Mouse (Mus musculus) lung, embryonic 14.5 days (tissue): Measurements from ENCODE around the gene Dnajc11. TPM values are rescaled to one million over a fixed set of nuclear protein-coding genes. Genes with fewer than 3 reads are reported as not detected.

ENCODE experiments used
- ATAC-seq: fragments of 200-750 bp; cut with Nextera tagmentation; 2 replicates; pipeline ENCODE4 v1.8.0; 2017; ENCODE audit warnings: mild to moderate bottlenecking, moderate TSS enrichment, moderate library complexity; ENCODE audit not compliant: insufficient read depth
- DNase-seq: peaks from one replicate; pipeline ENCODE4 v3.0.0-alpha.2; 2015
- H3K27ac ChIP-seq: fragments of 300-500 bp; sonication (generic); 2 replicates; pipeline ENCODE4 v1.5.1; 2014; ENCODE audit warnings: low read depth, mild to moderate bottlenecking, moderate library complexity
- H3K27me3 ChIP-seq: fragments of 300-500 bp; sonication (generic); 2 replicates; pipeline ENCODE4 v1.6.1; 2014; ENCODE audit warnings: low read length, control low read depth; ENCODE audit not compliant: insufficient read depth
- H3K36me3 ChIP-seq: fragments of 300-500 bp; sonication (generic); 2 replicates; pipeline ENCODE4 v1.6.1; 2014; ENCODE audit warnings: control low read depth; ENCODE audit not compliant: insufficient read depth
- H3K4me1 ChIP-seq: fragments of 300-500 bp; sonication (generic); 2 replicates; pipeline ENCODE4 v1.6.1; 2014; ENCODE audit warnings: antibody characterized with exemption, control low read depth; ENCODE audit not compliant: insufficient read depth
- H3K4me2 ChIP-seq: fragments of 300-500 bp; sonication (generic); 2 replicates; pipeline ENCODE4 v1.6.1; 2014; ENCODE audit warnings: mild to moderate bottlenecking
- H3K4me3 ChIP-seq: fragments of 300-500 bp; sonication (generic); 2 replicates; pipeline ENCODE4 v1.5.1; 2014; ENCODE audit warnings: low read depth, low read length
- H3K9ac ChIP-seq: fragments of 300-500 bp; sonication (generic); 2 replicates; pipeline ENCODE4 v1.6.1; 2014
- H3K9me3 ChIP-seq: fragments of 300-500 bp; sonication (generic); 2 replicates; pipeline ENCODE4 v1.6.1; 2016; ENCODE audit warnings: low read depth, low read length, control low read depth
- CTCF ChIP-seq: IDR thresholded peaks from 2 replicates; pipeline ENCODE4 v1.5.1; 2016; ENCODE audit warnings: antibody characterized with exemption, low read depth
- WGBS: fragments of 180-500 bp; shearing (Covaris S2); extraction: QIAGEN DNeasy Blood & Tissue Kit; methylation state at CpG from one replicate; pipeline ENCODE4 v1.1.7; 2014; 5-methylcytosine and 5-hydroxymethylcytosine counted together
- polyA plus RNA-seq: library from polyadenylated mRNA; unstranded; fragments of >200 nt; fragmentation: Nextera tagmentation; extraction: Ambion mirVana; gene quantifications from 2 replicates; pipeline ENCODE4 v1.2.1, GENCODE M21; 2014

The Dnajc11 gene
- polyA plus RNA-seq, 1 experiment from 2014 or later: 65.9 TPM

DNA sequence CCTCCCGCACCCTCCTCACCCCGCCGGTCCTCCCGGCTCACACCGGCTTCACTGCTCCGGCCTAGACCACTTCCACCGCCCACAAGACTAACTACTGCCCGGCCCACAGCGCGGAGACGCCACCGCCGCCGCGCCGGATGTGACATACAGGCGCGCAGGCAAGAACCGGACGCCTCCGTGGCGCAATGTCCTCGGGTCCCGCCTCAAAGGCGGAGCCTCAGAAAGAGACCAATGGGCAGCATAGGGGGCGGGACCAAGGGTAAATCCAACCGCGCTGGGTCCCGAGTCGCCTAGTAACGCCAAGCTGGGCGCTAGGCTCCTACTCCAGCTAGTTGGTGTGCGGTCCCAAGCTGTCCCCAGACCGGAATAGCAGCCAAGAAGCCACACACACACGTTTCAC, 94.0 kb downstream of the Dnajc11 start, which contains the start of gene Zbtb48:
Gene Zbtb48 (minus strand): TSS at position 148 of the 400 bp plus-strand sequence.
- no peaks in the 10 kb centered on the region for H3K9me3 ChIP-seq
- peak within 1 kb of the TSS; percentile 98 for H3K4me2 ChIP-seq
- H3K36me3 ChIP-seq: peaks cover 23% of the 10 kb centered on the region
- peaks cover 14% of the 10 kb centered on the region for H3K4me1 ChIP-seq
- peak; percentile 98 for ATAC-seq
- peak; percentile 99 for DNase-seq
- peak within 1 kb of the TSS; percentile 68 for H3K9ac ChIP-seq
- peak within 1 kb of the TSS; percentile 54; the same call in 1 of the 2 replicates for H3K27ac ChIP-seq
- H3K27me3 ChIP-seq: no peaks in the 10 kb centered on the region
- H3K4me3 ChIP-seq: peak within 1 kb of the TSS; percentile 73
- WGBS: under 1% methylated on average over 35 of the region's 35 CpGs
- no peak for TF ChIP-seq CTCF

DNA sequence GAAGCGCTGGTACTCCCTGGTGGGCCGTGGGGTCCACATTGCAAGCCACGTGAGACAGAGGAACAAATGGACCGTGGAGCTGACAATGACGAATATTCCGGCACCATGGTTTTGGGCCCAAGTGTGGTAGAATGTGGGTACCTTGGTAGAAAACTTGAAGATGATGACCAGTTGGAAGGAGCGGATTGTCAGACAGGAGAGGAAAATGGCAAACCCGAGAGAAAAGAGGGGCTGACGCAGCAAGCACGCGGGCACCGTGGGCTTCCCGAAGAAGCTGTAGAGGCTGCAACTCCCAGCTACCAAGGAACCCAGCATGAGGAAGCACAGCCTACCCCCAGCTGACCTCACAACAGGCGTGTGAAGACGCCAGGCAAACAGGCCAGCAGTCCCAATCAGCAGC, 95.0 kb downstream of the Dnajc11 start:
- Histone ChIP-seq H3K27me3 (no peaks in the 10 kb centered on the region), H3K27ac (no peak overlapping the region), H3K9me3 (no peaks in the 10 kb centered on the region), H3K4me3 (peak overlapping the region; percentile 73), H3K4me1 (peaks cover 14% of the 10 kb centered on the region), H3K9ac (peak overlapping the region; percentile 68), H3K4me2 (peak overlapping the region; percentile 98), H3K36me3 (peaks cover 14% of the 10 kb centered on the region)
- 53% methylated on average over 15 of the region's 15 CpGs for WGBS
- no peak for TF ChIP-seq CTCF
- no peak for ATAC-seq
- no peak for DNase-seq

DNA sequence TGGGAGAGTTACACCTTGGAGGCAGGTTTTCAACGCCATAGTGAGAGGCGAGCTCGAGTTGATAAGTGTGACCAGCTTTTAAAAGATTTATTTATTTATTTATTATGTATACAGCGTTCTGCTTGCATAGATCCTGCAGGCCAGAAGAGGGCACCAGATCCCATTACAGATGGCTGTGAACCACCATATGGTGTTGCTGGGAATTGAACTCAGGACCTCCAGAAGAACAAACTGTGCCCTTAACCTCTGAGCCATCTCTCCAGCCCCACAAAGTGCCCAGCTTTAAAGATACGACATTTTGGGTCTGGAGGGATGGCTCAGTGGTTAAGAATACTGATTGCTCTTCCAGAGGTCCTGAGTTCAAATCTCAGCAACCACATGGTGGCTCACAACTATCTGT, 95.6 kb downstream of the Dnajc11 start:
- no peaks in the 10 kb centered on the region for H3K9me3 ChIP-seq
- 40% methylated on average over 5 of the region's 5 CpGs for WGBS
- peaks cover 8% of the 10 kb centered on the region; the same call in 1 of the 2 replicates for H3K36me3 ChIP-seq
- no peak for ATAC-seq
- no peak overlapping the region for H3K4me2 ChIP-seq
- peak; percentile 57 for TF ChIP-seq CTCF
- peaks cover 14% of the 10 kb centered on the region for H3K4me1 ChIP-seq
- no peaks in the 10 kb centered on the region for H3K27me3 ChIP-seq
- no peak overlapping the region for H3K9ac ChIP-seq
- no peak for DNase-seq
- H3K4me3 ChIP-seq: no peak overlapping the region
- no peak overlapping the region for H3K27ac ChIP-seq

DNA sequence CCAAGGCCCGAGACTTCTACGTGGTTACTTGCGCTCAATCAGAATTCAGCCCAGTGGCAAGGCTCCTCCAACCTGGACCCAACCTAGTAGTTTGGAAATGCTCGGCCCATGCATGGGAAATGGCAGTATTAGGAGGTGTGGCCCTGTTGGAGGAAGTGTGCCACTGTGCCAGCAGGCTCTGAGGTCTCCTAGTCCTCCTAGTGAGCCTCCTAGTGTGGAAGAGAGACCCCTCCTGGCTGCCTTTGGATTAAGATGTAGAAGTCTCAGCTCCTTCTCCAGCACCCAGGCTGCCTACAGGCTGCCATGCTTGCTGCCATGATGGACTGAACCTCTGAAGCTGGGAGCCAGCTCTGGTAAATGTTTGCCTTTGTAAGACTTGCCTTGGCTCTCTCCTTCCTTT, 96.5 kb downstream of the Dnajc11 start:
- no peak overlapping the region for H3K4me3 ChIP-seq
- H3K4me1 ChIP-seq: peaks cover 14% of the 10 kb centered on the region
- WGBS: 81% methylated on average over 4 of the region's 4 CpGs
- no peak overlapping the region for H3K4me2 ChIP-seq
- peak; percentile 65 for DNase-seq
- TF ChIP-seq CTCF: peak; percentile 21
- no peaks in the 10 kb centered on the region for H3K27me3 ChIP-seq
- ATAC-seq: no peak
- no peaks in the 10 kb centered on the region for H3K9me3 ChIP-seq
- H3K36me3 ChIP-seq: peaks cover 1% of the 10 kb centered on the region; the same call in 1 of the 2 replicates
- no peak overlapping the region for H3K27ac ChIP-seq
- no peak overlapping the region for H3K9ac ChIP-seq

Other genes with a start within 250 kb of the Dnajc11 start
- gene Camta1, start 71.8 kb upstream of the Dnajc11 start, polyA plus RNA-seq: 87.5 and 96.8 TPM in 2 replicates
- gene Thap3, start 55.3 kb downstream of the Dnajc11 start, polyA plus RNA-seq: 27.2 and 31.2 TPM in 2 replicates
- 28.4 and 32.3 TPM in 2 replicates for gene Phf13, start 62.6 kb downstream of the Dnajc11 start, polyA plus RNA-seq
- 10.3 and 10.6 TPM in 2 replicates for gene Klhl21, start 75.1 kb downstream of the Dnajc11 start, polyA plus RNA-seq
- gene Zbtb48, start 94.0 kb downstream of the Dnajc11 start, polyA plus RNA-seq: 22.7 and 26.8 TPM in 2 replicates
- 0.23 and 0.30 TPM in 2 replicates for gene Tas1r1, start 104.9 kb downstream of the Dnajc11 start, polyA plus RNA-seq
- gene Nol9, start 105.6 kb downstream of the Dnajc11 start, polyA plus RNA-seq: 38.9 and 42.9 TPM in 2 replicates
- 13.5 and 18.5 TPM in 2 replicates for gene Plekhg5, start 138.8 kb downstream of the Dnajc11 start, polyA plus RNA-seq
- gene Tnfrsf25, start 182.2 kb downstream of the Dnajc11 start, polyA plus RNA-seq: 0.75 and 0.77 TPM in 2 replicates
- gene Espn, start 218.7 kb downstream of the Dnajc11 start, polyA plus RNA-seq: 11.5 and 11.6 TPM in 2 replicates
- gene Hes2, start 225.2 kb downstream of the Dnajc11 start, polyA plus RNA-seq: 0.18 TPM in 1 of 2 replicates, not detected in the other
- gene Acot7, start 244.4 kb downstream of the Dnajc11 start, polyA plus RNA-seq: 50.3 and 55.8 TPM in 2 replicates